Mouse (Mus musculus): ENCODE measurements around the gene Wdr61. TPM values are rescaled to one million over a fixed set of nuclear protein-coding genes. Genes with fewer than 3 reads are reported as not detected.

Wdr61 gene
- polyA plus RNA-seq, 1 experiment from 2014 or later: 159 TPM

DNA sequence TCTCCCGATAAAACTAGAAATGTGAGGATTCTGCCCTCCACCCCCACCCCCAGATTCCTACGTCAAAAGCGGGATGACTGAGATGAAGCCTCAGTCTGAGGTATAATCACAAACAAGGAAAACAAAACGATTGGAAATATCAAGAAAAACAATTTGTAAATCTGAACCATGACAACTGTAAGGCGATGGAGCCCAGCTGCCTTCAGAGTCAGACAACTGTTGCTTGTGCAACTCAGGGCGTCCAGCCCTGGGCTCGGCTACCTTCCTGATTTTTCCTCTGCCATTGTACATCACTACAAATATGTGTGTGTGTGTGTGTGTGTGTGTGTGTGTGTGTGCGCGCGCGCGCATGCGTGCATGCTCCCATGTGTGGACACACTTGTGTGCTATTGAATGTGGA, 60.4 kb downstream of the Wdr61 start:
- Histone ChIP-seq H3K4me3 (ENCODE audit: low read depth, low read length) (no peak overlapping the region), H3K9me3 (replicated peaks; ENCODE audit: control insufficient read depth, low read length) (no peaks in the 10 kb centered on the region), H3K36me3 (ENCODE audit: control insufficient read depth, insufficient read depth, low read length) (no peaks in the 10 kb centered on the region), H3K27me3 (replicated peaks; ENCODE audit: control insufficient read depth, insufficient read depth, low read length) (no peaks in the 10 kb centered on the region), H3K9ac (ENCODE audit: low read length) (no peak overlapping the region), H3K27ac (ENCODE audit: low read depth, low read length) (no peak overlapping the region), H3K4me2 (ENCODE audit: low read length) (no peak overlapping the region), H3K4me1 (ENCODE audit: control insufficient read depth, insufficient read depth, low read length) (no peaks in the 10 kb centered on the region)
- no peak for DNase-seq (ENCODE audit: low spot score)
- ATAC-seq: no peak
- WGBS: 88% methylated on average over 13 of the region's 13 CpGs

DNA sequence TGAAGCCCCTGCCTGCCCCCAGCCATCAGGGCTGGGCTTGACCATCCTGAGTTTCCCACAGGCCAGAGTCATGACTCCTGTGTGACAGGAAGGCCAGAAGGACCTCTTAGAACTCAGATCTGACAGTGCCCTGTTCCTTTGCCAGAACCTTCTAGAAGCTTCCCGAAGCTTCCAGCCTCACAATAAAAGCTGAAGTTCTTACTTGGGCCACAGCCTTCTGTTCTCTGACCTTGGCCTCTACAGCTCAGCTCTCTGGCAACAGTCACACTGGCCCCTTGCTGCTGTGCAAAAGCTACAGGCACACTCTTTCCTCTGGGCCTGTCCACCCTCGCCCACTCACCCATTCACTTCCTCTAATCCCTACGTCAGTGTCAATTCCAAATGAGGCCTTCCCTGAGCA, 62.4 kb downstream of the Wdr61 start:
- Histone ChIP-seq H3K4me3 (ENCODE audit: low read depth, low read length) (no peak overlapping the region), H3K4me1 (ENCODE audit: control insufficient read depth, insufficient read depth, low read length) (no peaks in the 10 kb centered on the region), H3K4me2 (ENCODE audit: low read length) (no peak overlapping the region), H3K36me3 (ENCODE audit: control insufficient read depth, insufficient read depth, low read length) (no peaks in the 10 kb centered on the region), H3K27me3 (replicated peaks; ENCODE audit: control insufficient read depth, insufficient read depth, low read length) (no peaks in the 10 kb centered on the region), H3K9me3 (replicated peaks; ENCODE audit: control insufficient read depth, low read length) (no peaks in the 10 kb centered on the region), H3K9ac (ENCODE audit: low read length) (no peak overlapping the region), H3K27ac (ENCODE audit: low read depth, low read length) (no peak overlapping the region)
- 80% methylated on average over 3 of the region's 3 CpGs for WGBS
- no peak for ATAC-seq
- no peak for DNase-seq (ENCODE audit: low spot score)

DNA sequence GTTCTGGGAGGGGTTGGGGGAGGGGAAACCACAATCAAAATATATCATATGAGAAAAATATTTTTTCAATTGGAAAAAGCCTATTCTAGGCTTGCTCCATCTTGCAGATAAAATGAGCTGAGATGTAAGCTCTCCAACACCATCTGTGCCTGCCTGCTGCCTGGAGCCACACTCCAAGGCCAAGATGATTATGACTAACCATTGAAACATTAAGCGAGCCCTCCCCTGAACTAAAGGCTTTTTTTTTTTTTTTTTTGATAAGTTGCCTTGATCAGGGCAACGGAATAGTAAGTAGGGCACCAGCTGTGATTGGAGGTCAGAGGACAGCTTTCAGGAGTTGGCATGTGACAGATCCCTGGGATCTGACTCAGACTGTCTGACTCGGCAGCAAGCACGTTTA, 65.9 kb downstream of the Wdr61 start:
- DNase-seq (ENCODE audit: low spot score): peak; percentile 46
- 65% methylated on average over 4 of the region's 4 CpGs for WGBS
- H3K36me3 ChIP-seq (ENCODE audit: control insufficient read depth, insufficient read depth, low read length): no peaks in the 10 kb centered on the region
- no peak overlapping the region for H3K9ac ChIP-seq (ENCODE audit: low read length)
- H3K9me3 ChIP-seq (replicated peaks; ENCODE audit: control insufficient read depth, low read length): no peaks in the 10 kb centered on the region
- no peaks in the 10 kb centered on the region for H3K27me3 ChIP-seq (replicated peaks; ENCODE audit: control insufficient read depth, insufficient read depth, low read length)
- no peaks in the 10 kb centered on the region for H3K4me1 ChIP-seq (ENCODE audit: control insufficient read depth, insufficient read depth, low read length)
- no peak overlapping the region for H3K4me2 ChIP-seq (ENCODE audit: low read length)
- H3K27ac ChIP-seq (ENCODE audit: low read depth, low read length): no peak overlapping the region
- ATAC-seq: no peak
- H3K4me3 ChIP-seq (ENCODE audit: low read depth, low read length): no peak overlapping the region

DNA sequence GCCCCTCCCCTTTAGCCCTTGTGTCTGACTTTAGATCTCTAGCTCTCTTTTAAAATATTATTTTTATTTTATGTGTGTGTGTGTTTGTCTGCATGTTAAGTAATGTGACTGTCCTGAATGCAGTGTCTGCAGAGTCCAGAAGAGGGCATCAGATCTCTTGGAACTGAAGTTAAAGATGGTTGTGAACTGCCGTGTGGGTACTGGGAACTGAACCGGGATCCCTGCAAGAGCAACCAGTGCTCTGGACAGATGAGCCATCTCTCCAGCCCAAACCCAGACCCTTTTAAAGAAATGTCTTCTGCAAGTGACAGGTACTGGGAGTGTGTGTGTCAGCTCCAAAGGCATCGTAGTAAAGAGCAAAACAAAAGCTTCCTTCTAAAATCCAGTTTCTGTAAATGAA, 68.2 kb downstream of the Wdr61 start:
- Histone ChIP-seq H3K4me1 (ENCODE audit: control insufficient read depth, insufficient read depth, low read length) (peaks cover 10% of the 10 kb centered on the region), H3K4me3 (ENCODE audit: low read depth, low read length) (no peak overlapping the region), H3K27me3 (replicated peaks; ENCODE audit: control insufficient read depth, insufficient read depth, low read length) (no peaks in the 10 kb centered on the region), H3K9me3 (replicated peaks; ENCODE audit: control insufficient read depth, low read length) (no peaks in the 10 kb centered on the region), H3K4me2 (ENCODE audit: low read length) (no peak overlapping the region), H3K9ac (ENCODE audit: low read length) (no peak overlapping the region), H3K27ac (ENCODE audit: low read depth, low read length) (no peak overlapping the region), H3K36me3 (ENCODE audit: control insufficient read depth, insufficient read depth, low read length) (no peaks in the 10 kb centered on the region)
- DNase-seq (ENCODE audit: low spot score) (no peak), ATAC-seq (no peak)
- 91% methylated on average over 3 of the region's 3 CpGs for WGBS

Small RNAs within 50 kb of the gene (microRNA-seq; reads per million reads assigned to microRNA genes)
- not detected for gene Mir5710

Other genes with a start within 250 kb of the Wdr61 start
- 39.5 and 53.7 TPM in 2 replicates for gene Dmxl2, start 232.9 kb downstream of the Wdr61 start, polyA plus RNA-seq (2014; fragmentation: Nextera tagmentation; extraction: Ambion mirVana)
- 0.10 TPM in 2 replicates for gene Sh2d7, start 195.5 kb downstream of the Wdr61 start, polyA plus RNA-seq (2014; fragmentation: Nextera tagmentation; extraction: Ambion mirVana)
- gene Cib2, start 174.3 kb downstream of the Wdr61 start, polyA plus RNA-seq (2014; fragmentation: Nextera tagmentation; extraction: Ambion mirVana): 42.7 and 43.4 TPM in 2 replicates
- 141 and 175 TPM in 2 replicates for gene Idh3a, start 148.2 kb downstream of the Wdr61 start, polyA plus RNA-seq (2014; fragmentation: Nextera tagmentation; extraction: Ambion mirVana)
- gene Acsbg1, start 72.6 kb downstream of the Wdr61 start, polyA plus RNA-seq (2014; fragmentation: Nextera tagmentation; extraction: Ambion mirVana): 18.6 and 21.9 TPM in 2 replicates
- gene Dnaja4, start 35.6 kb downstream of the Wdr61 start, polyA plus RNA-seq (2014; fragmentation: Nextera tagmentation; extraction: Ambion mirVana): 5.2 and 5.5 TPM in 2 replicates
- gene Crabp1, start 30.2 kb upstream of the Wdr61 start, polyA plus RNA-seq (2014; fragmentation: Nextera tagmentation; extraction: Ambion mirVana): 44.7 and 51.7 TPM in 2 replicates
- 51.6 and 62.2 TPM in 2 replicates for gene Ireb2, start 129.3 kb upstream of the Wdr61 start, polyA plus RNA-seq (2014; fragmentation: Nextera tagmentation; extraction: Ambion mirVana)
- 1.5 and 1.6 TPM in 2 replicates for gene Hykk, start 182.8 kb upstream of the Wdr61 start, polyA plus RNA-seq (2014; fragmentation: Nextera tagmentation; extraction: Ambion mirVana)
- gene Psma4, start 216.3 kb upstream of the Wdr61 start, polyA plus RNA-seq (2014; fragmentation: Nextera tagmentation; extraction: Ambion mirVana): 323 and 355 TPM in 2 replicates
- gene AY074887, start 216.5 kb upstream of the Wdr61 start, polyA plus RNA-seq (2014; fragmentation: Nextera tagmentation; extraction: Ambion mirVana): 0.80 and 1.7 TPM in 2 replicates
- gene Chrna5, start 246.4 kb upstream of the Wdr61 start, polyA plus RNA-seq (2014; fragmentation: Nextera tagmentation; extraction: Ambion mirVana): 1.0 and 1.1 TPM in 2 replicates